Mouse (Mus musculus) heart, embryonic 14.5 days (tissue): ENCODE data around the gene Lgals1. TPM values are rescaled to one million over a fixed set of nuclear protein-coding genes. Genes with fewer than 3 reads are reported as not detected.

Experiments
- ATAC-seq: fragments of 200-750 bp; cut with Nextera tagmentation; 2 replicates; pipeline ENCODE4 v1.8.0; 2017; ENCODE audit warnings: low read depth, moderate TSS enrichment; ENCODE audit not compliant: insufficient number of reproducible peaks, insufficient read depth, low FRiP score
- H3K27ac ChIP-seq, 2 experiments: fragments of 200-500 bp in 1 of 2; fragments of 300-500 bp in 1 of 2; sonication (generic) in 1 of 2; replicated peaks in 1 of 2; 2 replicates each; pipeline ENCODE4 v1.5.1; 2012 to 2014; ENCODE audit warnings: low read depth in 2 of 2, low read length in 2 of 2, control low read depth in 1 of 2, mild to moderate bottlenecking in 1 of 2, mixed read lengths in 1 of 2; ENCODE audit not compliant: control insufficient read depth in 1 of 2, insufficient read depth in 1 of 2
- H3K27me3 ChIP-seq: fragments of 300-500 bp; sonication (generic); 2 replicates; pipeline ENCODE4 v1.6.1; 2014; ENCODE audit warnings: mild to moderate bottlenecking, low read length, control low read depth; ENCODE audit not compliant: control insufficient read depth, insufficient read depth
- H3K36me3 ChIP-seq: fragments of 300-500 bp; sonication (generic); 2 replicates; pipeline ENCODE4 v1.6.1; 2014; ENCODE audit warnings: mild to moderate bottlenecking, control low read depth, low read length, mixed read lengths; ENCODE audit not compliant: control insufficient read depth, insufficient read depth
- H3K4me1 ChIP-seq, 2 experiments: fragments of 200-500 bp in 1 of 2; fragments of 300-500 bp in 1 of 2; sonication (generic) in 1 of 2; 2 replicates each; pipeline ENCODE4 v1.6.1; 2012 to 2014; ENCODE audit warnings: low read length in 2 of 2, control low read depth in 1 of 2, mixed read lengths in 1 of 2; ENCODE audit not compliant: control insufficient read depth in 2 of 2, insufficient read depth in 2 of 2
- H3K4me2 ChIP-seq: fragments of 300-500 bp; sonication (generic); 2 replicates; pipeline ENCODE4 v1.6.1; 2014; ENCODE audit warnings: mild to moderate bottlenecking, low read length
- H3K4me3 ChIP-seq, 2 experiments: fragments of 200-500 bp in 1 of 2; fragments of 300-500 bp in 1 of 2; sonication (generic) in 1 of 2; 2 replicates each; pipeline ENCODE4 v1.5.1; 2012 to 2014; ENCODE audit warnings: low read length in 2 of 2, mild to moderate bottlenecking in 2 of 2, control low read depth in 1 of 2, low read depth in 1 of 2, moderate library complexity in 1 of 2; ENCODE audit not compliant: control insufficient read depth in 1 of 2, insufficient read depth in 1 of 2
- H3K9ac ChIP-seq: fragments of 300-500 bp; sonication (generic); 2 replicates; pipeline ENCODE4 v1.6.1; 2014; ENCODE audit warnings: mild to moderate bottlenecking, low read length
- H3K9me3 ChIP-seq: fragments of 300-500 bp; sonication (generic); 2 replicates; pipeline ENCODE4 v1.6.1; 2016; ENCODE audit warnings: low read length, control low read depth; ENCODE audit not compliant: control insufficient read depth
- WGBS: fragments of 180-500 bp; shearing (Covaris S2); extraction: QIAGEN DNeasy Blood & Tissue Kit; methylation state at CpG from one replicate; pipeline ENCODE4 v1.1.7; 2014; 5-methylcytosine and 5-hydroxymethylcytosine counted together
- polyA plus RNA-seq: library from polyadenylated mRNA; unstranded; fragments of >200 nt; fragmentation: Nextera tagmentation; extraction: Ambion mirVana; gene quantifications from 2 replicates; pipeline ENCODE4 v1.2.1, GENCODE M21; 2014

Lgals1 gene
- polyA plus RNA-seq, 1 experiment from 2014 or later = 842 TPM

DNA sequence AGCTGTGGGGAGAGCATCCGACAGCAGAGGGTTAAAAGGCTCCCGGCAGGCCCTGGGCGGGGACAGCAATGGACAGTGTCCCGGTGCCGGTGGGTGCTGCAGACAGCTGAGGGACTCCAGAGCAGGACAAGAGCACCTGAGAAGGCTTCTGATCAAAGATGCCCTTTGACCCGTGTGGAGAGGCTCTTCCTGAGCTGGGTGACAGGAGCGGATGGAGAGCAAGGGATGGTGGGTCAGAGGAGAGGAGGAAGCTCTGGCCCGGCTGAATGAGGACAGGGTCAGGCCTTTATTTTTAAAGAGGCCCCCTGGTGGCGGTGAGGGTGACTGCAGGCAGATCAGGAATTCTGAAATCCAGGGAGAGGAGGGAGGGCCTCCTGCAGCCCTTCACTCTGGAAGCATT, 16.1 kb downstream of the Lgals1 start:
- Histone ChIP-seq H3K9ac (peak overlapping the region; percentile 54), H3K27ac (no peak overlapping the region), H3K36me3 (peaks cover 44% of the 10 kb centered on the region), H3K4me1 (peaks cover 3 to 6% of the 10 kb centered on the region in 2 experiments; a peak in 2 of 4 replicates), H3K9me3 (no peaks in the 10 kb centered on the region), H3K4me3 (peak overlapping the region; percentile 29 to 50), H3K4me2 (peak overlapping the region; percentile 61), H3K27me3 (no peaks in the 10 kb centered on the region)
- peak; percentile 45; the same call in 1 of the 2 replicates for ATAC-seq
- 1% methylated on average over 9 of the region's 9 CpGs for WGBS

DNA sequence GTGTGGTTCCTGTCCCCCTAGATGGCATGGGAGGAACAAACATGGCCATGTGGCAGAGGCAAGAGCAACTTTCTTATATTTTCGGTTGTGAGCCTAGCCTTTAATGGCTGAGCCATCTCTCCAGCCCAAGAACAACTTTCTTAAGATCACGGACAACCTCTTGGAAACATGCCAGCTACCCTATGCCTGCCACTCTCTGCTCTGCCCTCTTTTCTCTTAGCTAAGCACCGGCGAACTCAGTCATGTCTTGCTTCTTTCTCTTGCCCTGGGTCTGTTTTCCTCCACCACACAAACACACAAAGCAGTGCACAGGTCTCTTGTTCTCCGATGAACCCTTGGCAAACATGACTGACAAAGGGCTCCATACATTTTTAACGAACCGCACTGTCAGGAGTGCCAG, 19.7 kb downstream of the Lgals1 start:
- 77% methylated on average over 7 of the region's 7 CpGs for WGBS

DNA sequence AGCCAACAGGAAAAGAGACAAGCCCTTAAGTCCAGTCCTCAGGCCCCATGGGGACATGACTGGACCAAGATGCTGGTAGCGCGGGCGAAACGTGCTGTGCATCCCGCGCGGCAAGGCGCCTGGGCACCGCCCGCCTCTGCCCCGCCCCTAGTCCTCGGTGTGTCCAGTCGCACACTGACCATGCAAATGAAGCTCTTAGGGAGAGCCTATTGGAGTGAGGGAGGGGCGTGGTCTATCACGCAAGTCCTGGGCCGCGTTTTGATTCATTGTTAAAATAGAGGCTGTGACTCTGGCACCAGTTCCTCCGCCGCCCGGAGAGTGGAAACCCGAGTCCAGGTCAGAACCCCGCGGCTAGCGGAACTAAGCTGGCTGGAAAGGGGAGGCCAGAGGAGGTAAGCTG, 21.1 kb downstream of the Lgals1 start, which contains the start of gene Triobp:
Triobp (plus strand) TSS at position 68 of the 400 bp plus-strand sequence.
- Histone ChIP-seq H3K27me3 (peaks cover 4% of the 10 kb centered on the region; the same call in 1 of the 2 replicates), H3K27ac (no peak within 1 kb of the TSS), H3K9ac (peak within 1 kb of the TSS; percentile 68), H3K4me2 (peak within 1 kb of the TSS; percentile 90), H3K4me1 (peaks cover 6 to 8% of the 10 kb centered on the region in 2 experiments; a peak in 3 of 4 replicates), H3K9me3 (no peaks in the 10 kb centered on the region), H3K36me3 (no peaks in the 10 kb centered on the region), H3K4me3 (peak within 1 kb of the TSS; percentile 45 to 54)
- peak; percentile 94 for ATAC-seq
- WGBS = under 1% methylated on average over 24 of the region's 24 CpGs

More for the DNA sequence above, 19.7 kb downstream of the Lgals1 start:
- no peak for ATAC-seq
- Histone ChIP-seq H3K4me3 (no peak overlapping the region), H3K9ac (no peak overlapping the region), H3K9me3 (no peaks in the 10 kb centered on the region), H3K4me2 (no peak overlapping the region), H3K4me1 (peaks cover 9 to 12% of the 10 kb centered on the region in 2 experiments; a peak in 3 of 4 replicates), H3K36me3 (peaks cover 9% of the 10 kb centered on the region), H3K27ac (no peak overlapping the region), H3K27me3 (peaks cover 4% of the 10 kb centered on the region; the same call in 1 of the 2 replicates)

DNA sequence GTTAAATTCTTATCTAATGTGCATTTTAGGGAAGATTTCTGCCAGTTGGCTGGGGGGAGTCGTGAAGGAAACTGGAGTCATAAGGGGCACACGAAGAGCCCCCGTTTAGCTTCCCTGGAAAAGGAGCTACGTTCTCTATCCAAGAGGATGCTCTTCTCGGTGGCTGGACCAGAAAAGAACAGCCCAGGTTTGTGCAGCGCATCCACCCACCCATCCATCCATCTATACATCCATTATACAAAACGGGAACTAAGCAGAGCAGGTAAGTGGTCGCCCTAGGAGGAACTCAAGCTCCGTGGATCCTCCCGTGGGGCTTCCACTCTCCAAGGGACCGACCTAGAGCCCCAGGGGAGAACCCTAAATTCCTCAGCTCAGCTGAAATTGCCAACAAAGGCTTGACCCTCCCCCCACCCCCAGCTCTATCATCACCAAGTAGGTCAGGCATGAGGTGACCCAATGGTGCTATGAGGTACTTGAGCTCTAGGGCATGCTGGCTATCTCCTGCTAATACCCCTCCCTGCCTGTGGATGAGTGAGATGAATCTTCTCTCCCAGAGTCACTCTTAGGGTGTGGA, 21.7 kb downstream of the Lgals1 start:
- Histone ChIP-seq H3K27ac (no peak overlapping the region), H3K27me3 (peaks cover 4% of the 10 kb centered on the region; the same call in 1 of the 2 replicates), H3K9ac (peak overlapping the region; percentile 68), H3K9me3 (no peaks in the 10 kb centered on the region), H3K4me1 (peaks cover 6 to 8% of the 10 kb centered on the region in 2 experiments; a peak in 3 of 4 replicates), H3K4me3 (peak overlapping the region; percentile 45 to 54), H3K36me3 (no peaks in the 10 kb centered on the region), H3K4me2 (peak overlapping the region; percentile 90)
- no peak for ATAC-seq
- 9% methylated on average over 11 of the region's 11 CpGs for WGBS

GRCm38 (mm10) chr15:78948883-78949282, 22.4 kb downstream of the Lgals1 start:
- Histone ChIP-seq H3K27me3 (peaks cover 4% of the 10 kb centered on the region; the same call in 1 of the 2 replicates), H3K4me3 (no peak overlapping the region), H3K4me2 (no peak overlapping the region), H3K9me3 (no peaks in the 10 kb centered on the region), H3K4me1 (peaks cover 6 to 8% of the 10 kb centered on the region in 2 experiments; a peak in 3 of 4 replicates), H3K36me3 (no peaks in the 10 kb centered on the region), H3K27ac (no peak overlapping the region), H3K9ac (no peak overlapping the region)
- 95% methylated on average over 3 of the region's 3 CpGs for WGBS
- ATAC-seq = no peak

- 66% methylated on average over 3 of the region's 3 CpGs for WGBS
Measured at GRCm38 (mm10) chr15:78955663-78956062, 29.1 kb downstream of the Lgals1 start.

DNA sequence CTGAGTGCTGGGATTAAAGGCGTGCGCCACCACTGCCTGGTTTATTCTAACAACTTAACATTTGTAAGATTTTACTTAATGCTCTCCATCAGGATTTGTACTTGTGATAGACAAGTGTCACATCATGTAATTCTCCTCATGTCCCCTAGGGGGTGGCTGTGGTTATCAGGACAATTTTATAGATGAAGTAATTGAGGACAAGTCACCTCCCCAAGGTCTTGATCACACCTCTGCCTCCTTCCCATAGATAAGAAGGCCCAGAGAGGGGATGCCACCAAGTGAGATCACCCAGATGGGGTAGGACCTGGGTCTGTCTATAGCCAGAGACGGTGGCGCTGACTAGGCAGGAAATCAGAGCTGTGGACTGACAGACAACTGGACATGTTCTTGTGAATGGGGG, 29.8 kb downstream of the Lgals1 start:
- H3K9me3 ChIP-seq = no peaks in the 10 kb centered on the region
- no peaks in the 10 kb centered on the region for H3K36me3 ChIP-seq
- no peak overlapping the region for H3K4me3 ChIP-seq
- H3K9ac ChIP-seq = no peak overlapping the region
- no peak for ATAC-seq
- H3K27me3 ChIP-seq = no peaks in the 10 kb centered on the region
- 59% methylated on average over 4 of the region's 4 CpGs for WGBS
- no peaks in the 10 kb centered on the region for H3K4me1 ChIP-seq
- H3K4me2 ChIP-seq = no peak overlapping the region
- no peak overlapping the region for H3K27ac ChIP-seq

More at GRCm38 (mm10) chr15:78955663-78956062, 29.1 kb downstream of the Lgals1 start:
- H3K4me1 ChIP-seq = no peaks in the 10 kb centered on the region
- no peak overlapping the region for H3K9ac ChIP-seq
- no peak overlapping the region for H3K4me2 ChIP-seq
- H3K27ac ChIP-seq = no peak overlapping the region
- H3K27me3 ChIP-seq = no peaks in the 10 kb centered on the region
- no peak overlapping the region for H3K4me3 ChIP-seq
- no peak for ATAC-seq
- no peaks in the 10 kb centered on the region for H3K36me3 ChIP-seq
- no peaks in the 10 kb centered on the region for H3K9me3 ChIP-seq
